Mouse (Mus musculus): ENCODE measurements around the gene St7.

DNA sequence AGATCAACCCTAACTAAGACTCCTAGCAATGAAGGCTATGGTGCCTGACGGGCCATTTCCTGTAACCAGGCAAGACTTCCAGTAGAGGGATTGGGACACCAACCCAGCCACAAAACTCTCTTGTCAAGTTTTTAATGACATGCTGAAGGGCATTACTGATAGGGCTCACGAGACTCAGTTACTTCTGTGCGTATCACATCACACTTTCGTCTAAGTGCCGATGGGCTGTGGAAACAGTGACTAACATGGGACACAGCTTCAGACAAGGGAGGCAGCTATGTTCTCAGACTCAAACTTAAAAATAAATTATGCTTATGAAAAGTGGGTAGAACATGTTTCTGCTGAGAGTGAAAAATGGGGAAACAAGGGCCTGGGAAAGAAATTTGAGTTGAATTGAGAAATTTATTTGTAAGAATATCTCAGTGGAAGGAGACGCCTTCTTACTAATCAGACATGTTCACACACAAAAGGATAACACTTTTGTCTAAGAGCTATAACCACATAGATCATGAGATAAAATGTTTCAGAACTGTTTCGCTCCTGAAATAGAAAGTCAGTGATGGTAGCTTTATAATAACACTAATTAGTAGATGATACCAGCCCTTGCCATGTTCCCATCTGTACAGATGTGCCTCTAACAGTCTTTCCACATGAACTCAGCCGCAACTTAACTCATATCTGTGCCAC, 44.7 kb downstream of the St7 start:
- TF ChIP-seq MAX (IDR thresholded peaks at IDR 0.05; ENCODE audit: low read depth) (no peak), MYOD1 (IDR thresholded peaks at IDR 0.05; ENCODE audit: control insufficient read depth in 1 of 3, insufficient read length in 2 of 3, low read depth in 2 of 3) (no peak), USF1 (IDR thresholded peaks at IDR 0.05; ENCODE audit: low read depth) (no peak), POLR2A (IDR thresholded peaks at IDR 0.05; ENCODE audit: insufficient read length, low read depth) (no peak), TCF12 (IDR thresholded peaks at IDR 0.05; ENCODE audit: insufficient read depth, poor library complexity, severe bottlenecking) (no peak), REST (IDR thresholded peaks at IDR 0.05; ENCODE audit: insufficient read depth, insufficient read length) (no peak), E2F4 (IDR thresholded peaks at IDR 0.05; ENCODE audit: insufficient read depth) (no peak), POLR2AphosphoS2 (IDR thresholded peaks at IDR 0.05; ENCODE audit: insufficient read length, low read depth) (no peak), CEBPB (IDR thresholded peaks at IDR 0.05; ENCODE audit: insufficient read depth, poor library complexity, severe bottlenecking) (no peak)
